Mouse (Mus musculus) stomach, postnatal 0 days (tissue): ENCODE data around the gene Flrt1.

Source experiments
- CTCF ChIP-seq: IDR thresholded peaks from 2 replicates; pipeline ENCODE4 v1.5.1; 2016; ENCODE audit warnings: antibody characterized with exemption, low read depth, mild to moderate bottlenecking, moderate library complexity
- EP300 ChIP-seq: optimal IDR thresholded peaks from 2 replicates; pipeline ENCODE3; 2016; ENCODE audit warnings: antibody characterized with exemption

- no peak for TF ChIP-seq CTCF
- TF ChIP-seq EP300: no peak
Observed at GRCm38 (mm10) chr19:7126933-7127332, 21.4 kb upstream of the Flrt1 start.
